Mouse (Mus musculus) kidney, postnatal 36 days (tissue): ENCODE measurements around the gene Lmnb2.

Experiments used
- DNase-seq, 2 experiments: peaks; one replicate each; pipeline ENCODE4 v3.0.0; 2021 to 2022; ENCODE audit warnings: mixed read lengths in 2 of 2

The Lmnb2 gene

GRCm38 (mm10) chr10:80854913-80855748 lies 62.9 kb downstream of the Lmnb2 start, which contains the start of the genes Lsm7 and Sppl2b:
Gene Lsm7 (minus strand): TSS chr10:80855209.
Gene Sppl2b (plus strand): TSS chr10:80855275.
- DNase-seq, result peak; percentile 95 to 98
